Comparison of ENCODE assay signal across 8 mouse cellular contexts in the genomic region with DNA sequence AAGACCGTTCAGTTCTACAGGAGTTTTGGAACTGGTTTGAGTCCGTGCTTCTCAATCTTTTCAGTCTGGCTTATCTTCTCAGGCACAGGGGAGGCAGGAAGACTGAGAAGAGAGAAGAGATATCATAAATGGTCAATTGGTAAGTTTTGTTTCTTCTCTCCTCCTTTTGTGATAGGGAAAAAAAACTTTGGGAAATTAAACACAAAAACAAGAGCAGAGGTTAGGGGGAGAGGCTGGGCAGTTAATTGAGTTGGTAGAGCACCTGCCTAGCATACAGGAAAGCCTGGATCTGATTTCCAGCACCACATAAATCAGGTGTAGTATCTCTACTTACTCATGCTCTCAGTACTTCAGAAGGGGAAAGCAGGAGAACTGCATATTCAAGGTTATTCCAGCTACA. TPM values are rescaled to one million over a fixed set of nuclear protein-coding genes. Genes with fewer than 3 reads are reported as not detected.
DNase-seq lines count a peak whose midpoint lies in the region; ATAC-seq and TF ChIP-seq lines count a peak whose summit lies in the region.

A gene (minus strand): TSS at position 101 of the 400 bp plus-strand sequence.

- no peaks in the 10 kb centered on the region for H3K36me3 ChIP-seq in limb, embryonic 14.5 days (ENCODE audit: control insufficient read depth, insufficient read depth, low read length)

- no peak within 1 kb of the TSS for H3K27ac ChIP-seq in limb, embryonic 14.5 days (replicated peaks; ENCODE audit: low read depth, low read length)

- 75% methylated on average over 2 of the region's 2 CpGs for whole genome bisulfite sequencing in limb, embryonic 14.5 days

- no peaks in the 10 kb centered on the region for H3K9me3 ChIP-seq in limb, embryonic 14.5 days (ENCODE audit: control insufficient read depth, low read length)

- H3K27me3 ChIP-seq in limb, embryonic 14.5 days (ENCODE audit: control insufficient read depth, insufficient read depth, low read length) = no peaks in the 10 kb centered on the region

- no peak for DNase-seq in layer of hippocampus, adult 18-20 months (ENCODE audit: low spot score in 2 of 2)
- no peak for DNase-seq in layer of hippocampus, adult 9-11 months
- DNase-seq in adrenal gland, postnatal 25 days = no peak
- DNase-seq in limb, embryonic 14.5 days (ENCODE audit: low spot score) = no peak
- no peak for DNase-seq in right cerebral cortex, postnatal 4 days
- DNase-seq in gastrocnemius, postnatal 25 days = no peak
- no peak for DNase-seq in cerebellum, adult 9-10 months

- no peak for ATAC-seq in granulocyte monocyte progenitor cell, adult 5-6 weeks (replicated peaks; ENCODE audit: poor library complexity, severe bottlenecking)
- ATAC-seq in limb, embryonic 14.5 days (ENCODE audit: low FRiP score, low read depth) = no peak

- H3K4me2 ChIP-seq in limb, embryonic 14.5 days (replicated peaks; ENCODE audit: low read depth, low read length, severe bottlenecking) = no peak within 1 kb of the TSS

- H3K4me3 ChIP-seq in limb, embryonic 14.5 days (replicated peaks; ENCODE audit: low read length) = no peak within 1 kb of the TSS

- no peaks in the 10 kb centered on the region for H3K4me1 ChIP-seq in limb, embryonic 14.5 days (ENCODE audit: control insufficient read depth, insufficient read depth, low read length)

- no peak within 1 kb of the TSS for H3K9ac ChIP-seq in limb, embryonic 14.5 days (ENCODE audit: low read depth, low read length, severe bottlenecking)

- no peak for TF ChIP-seq POLR2A in limb, embryonic 14.5 days (IDR thresholded peaks at IDR 0.05; ENCODE audit: borderline replicate concordance, extremely low read depth, insufficient read depth, insufficient read length)

RNA-seq across cellular contexts. Expression of the gene that starts here (rescaled TPM):
- 10 to 100 TPM; 47.6 to 48.4 TPM for total RNA-seq in layer of hippocampus, adult 18-20 months (2021)
- total RNA-seq in adrenal gland, postnatal 25 days (2021) = 15.7 and 23.0 TPM in 2 replicates
- total RNA-seq in granulocyte monocyte progenitor cell, adult 5-6 weeks (2014; fragmentation: Nextera tagmentation) = 34.2 and 37.0 TPM in 2 replicates
- 39.6 and 44.2 TPM in 2 replicates for total RNA-seq in granulocyte monocyte progenitor cell, adult 5-6 weeks (2017)
- polyA plus RNA-seq in limb, embryonic 14.5 days (2012; rRNA removed) = 44.0 and 47.9 TPM in 2 replicates
- 51.5 and 61.1 TPM in 2 replicates for polyA plus RNA-seq in limb, embryonic 14.5 days (2014; fragmentation: Nextera tagmentation; extraction: Ambion mirVana)
- 1 to 10 TPM; 2.7 to 2.9 TPM for total RNA-seq in gastrocnemius, postnatal 25 days (2021)
